Mouse (Mus musculus) spleen, postnatal 36 days (tissue): ENCODE data around the gene Abcc4.

Source experiments
- DNase-seq, 2 experiments: peaks; one replicate each; pipeline ENCODE4 v3.0.0; 2022; ENCODE audit warnings: low spot score in 2 of 2, mixed read lengths in 1 of 2

Abcc4 gene

DNA sequence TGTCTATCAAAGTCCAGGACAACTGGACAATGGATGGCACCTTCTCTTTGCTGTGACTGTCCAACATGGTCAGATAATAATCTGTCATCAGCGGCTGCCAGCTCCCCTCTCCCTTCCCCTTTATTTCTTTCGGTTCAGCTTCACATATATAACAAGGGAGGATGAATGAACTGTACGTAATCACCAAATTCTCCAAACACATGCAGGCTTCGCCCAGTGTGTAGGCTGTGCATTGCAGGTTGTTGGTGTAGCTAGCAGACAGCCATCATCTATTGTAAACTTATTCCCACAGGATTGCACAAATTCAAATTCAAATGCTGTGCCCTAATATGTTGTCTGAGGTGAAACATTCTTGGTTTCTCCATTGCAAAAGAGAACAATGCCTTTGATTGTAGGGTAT lies 271.2 kb downstream of the Abcc4 start:
- DNase-seq, result no peak

DNA sequence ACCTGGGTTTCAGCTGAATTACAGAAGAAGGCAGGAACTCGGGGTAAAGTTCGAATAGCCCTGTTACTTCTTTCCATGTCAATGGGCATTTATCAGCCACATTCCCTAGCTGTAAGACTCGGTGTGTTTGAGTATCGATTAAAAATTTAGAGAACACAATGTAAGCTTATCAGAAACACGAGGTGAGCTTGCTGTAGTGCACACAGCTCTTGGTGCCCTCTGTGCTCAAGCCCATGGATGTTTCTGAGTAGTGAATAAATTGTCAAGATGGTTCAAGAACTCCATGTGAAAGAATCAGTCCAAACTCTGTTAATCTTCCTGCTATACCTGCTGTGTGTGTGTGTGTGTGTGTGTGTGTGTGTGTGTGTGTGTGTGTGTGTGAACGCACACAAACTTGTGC lies 272.2 kb downstream of the Abcc4 start:
- no peak for DNase-seq
